Mouse (Mus musculus): ENCODE measurements around the gene Donson. TPM values are rescaled to one million over a fixed set of nuclear protein-coding genes. Genes with fewer than 3 reads are reported as not detected.

Gene Donson
- total and polyA plus RNA-seq, 3 experiments, result 2.4 to 4.9 (median 3.9) TPM

GRCm38 (mm10) chr16:91729821-91730441 lies 41.4 kb upstream of the Donson start:
- under 1% methylated on average over 43 of the region's 44 CpGs for WGBS
- Histone ChIP-seq H3K27me3 (ENCODE audit: control insufficient read depth, insufficient read depth, low read length) (no peaks in the 10 kb centered on the region), H3K9ac (ENCODE audit: low read depth, low read length) (peak overlapping the region; percentile 92), H3K4me1 (ENCODE audit: control insufficient read depth, insufficient read depth, low read length) (peaks cover 10% of the 10 kb centered on the region), H3K79me2 (replicated peaks; ENCODE audit: control insufficient read depth, insufficient read depth, low read length) (peaks cover 5% of the 10 kb centered on the region), H3K27ac (peak overlapping the region; percentile 83), H3K36me3 (ENCODE audit: control insufficient read depth, insufficient read depth, low read length) (no peaks in the 10 kb centered on the region), H3K4me3 (peak overlapping the region; percentile 81)
- peak; percentile 64 to 75 for DNase-seq
- intact Hi-C loops (cut with DNase I), result loop anchor here (2.0 to 5.0 kb wide), 5 partner anchors 41 to 572 kb away; partner anchors contain the start of genes Donson and Smim11
- TF ChIP-seq CTCF (IDR thresholded peaks at IDR 0.05) (peak; percentile 20), EP300 (IDR thresholded peaks at IDR 0.05; ENCODE audit: insufficient read depth, low read depth, low read length) (no peak), POLR2A (IDR thresholded peaks at IDR 0.05; ENCODE audit: insufficient read depth, low read depth, low read length) (no peak)

GRCm38 (mm10) chr16:91729066-91729482 lies 40.5 kb upstream of the Donson start, which contains the start of gene Itsn1:
Gene Itsn1 (plus strand): TSS chr16:91729281.
- H3K79me2 ChIP-seq (replicated peaks; ENCODE audit: control insufficient read depth, insufficient read depth, low read length), result peaks cover 5% of the 10 kb centered on the region
- 1% methylated on average over 26 of the region's 33 CpGs for WGBS
- H3K9ac ChIP-seq (ENCODE audit: low read depth, low read length), result peak within 1 kb of the TSS; percentile 92
- DNase-seq, result peak; percentile 98
- intact Hi-C loops (cut with DNase I), result loop anchor here (2.0 to 5.0 kb wide), 3 partner anchors 40 to 573 kb away; partner anchors contain the start of genes Donson and Smim11
- no peaks in the 10 kb centered on the region for H3K27me3 ChIP-seq (ENCODE audit: control insufficient read depth, insufficient read depth, low read length)
- no peaks in the 10 kb centered on the region for H3K36me3 ChIP-seq (ENCODE audit: control insufficient read depth, insufficient read depth, low read length)
- H3K4me1 ChIP-seq (ENCODE audit: control insufficient read depth, insufficient read depth, low read length), result peaks cover 6% of the 10 kb centered on the region; the same call in 1 of the 2 replicates
- H3K4me3 ChIP-seq, result peak within 1 kb of the TSS; percentile 81
- H3K27ac ChIP-seq, result peak within 1 kb of the TSS; percentile 83
- no peak for TF ChIP-seq EP300 (IDR thresholded peaks at IDR 0.05; ENCODE audit: insufficient read depth, low read depth, low read length)
- 0 out of 2 replicates have a peak, but pooled peaks have one; percentile 9 for TF ChIP-seq CTCF (IDR thresholded peaks at IDR 0.05)
- TF ChIP-seq POLR2A (IDR thresholded peaks at IDR 0.05; ENCODE audit: insufficient read depth, low read depth, low read length), result peak; percentile 87

- Histone ChIP-seq H3K27me3 (ENCODE audit: control insufficient read depth, insufficient read depth, low read length) (no peaks in the 10 kb centered on the region), H3K36me3 (ENCODE audit: control insufficient read depth, insufficient read depth, low read length) (no peaks in the 10 kb centered on the region), H3K9ac (ENCODE audit: low read depth, low read length) (peak within 1 kb of the TSS; percentile 92), H3K27ac (peak within 1 kb of the TSS; percentile 83), H3K4me1 (ENCODE audit: control insufficient read depth, insufficient read depth, low read length) (peaks cover 6% of the 10 kb centered on the region; the same call in 1 of the 2 replicates), H3K79me2 (replicated peaks; ENCODE audit: control insufficient read depth, insufficient read depth, low read length) (peaks cover 5% of the 10 kb centered on the region), H3K4me3 (peak within 1 kb of the TSS; percentile 81)
- DNase-seq, result peak; percentile 98 to 99
- intact Hi-C loops (cut with DNase I), result loop anchor here (2.0 to 5.0 kb wide), 3 partner anchors 40 to 574 kb away; partner anchors contain the start of genes Donson and Smim11
- under 1% methylated on average over 46 of the region's 46 CpGs for WGBS
- peak; percentile 52 for TF ChIP-seq POLR2A (IDR thresholded peaks at IDR 0.05; ENCODE audit: insufficient read depth, low read depth, low read length)
- no peak for TF ChIP-seq CTCF (IDR thresholded peaks at IDR 0.05)
- peak; percentile 78 for TF ChIP-seq EP300 (IDR thresholded peaks at IDR 0.05; ENCODE audit: insufficient read depth, low read depth, low read length)
Observed at GRCm38 (mm10) chr16:91728123-91729065, 39.8 kb upstream of the Donson start, which contains the start of gene Cryzl1. Gene Cryzl1 (minus strand): TSS chr16:91728975.

- Histone ChIP-seq H3K4me3 (no peak overlapping the region), H3K79me2 (replicated peaks; ENCODE audit: control insufficient read depth, insufficient read depth, low read length) (peaks cover 4% of the 10 kb centered on the region), H3K36me3 (ENCODE audit: control insufficient read depth, insufficient read depth, low read length) (no peaks in the 10 kb centered on the region), H3K9ac (ENCODE audit: low read depth, low read length) (no peak overlapping the region), H3K4me1 (ENCODE audit: control insufficient read depth, insufficient read depth, low read length) (peaks cover 5% of the 10 kb centered on the region; the same call in 1 of the 2 replicates), H3K27me3 (ENCODE audit: control insufficient read depth, insufficient read depth, low read length) (no peaks in the 10 kb centered on the region), H3K27ac (no peak overlapping the region; the same call in 1 of the 2 replicates)
- WGBS, result 83% methylated on average over 15 of the region's 15 CpGs
- no peak for TF ChIP-seq EP300 (IDR thresholded peaks at IDR 0.05; ENCODE audit: insufficient read depth, low read depth, low read length)
- no peak for TF ChIP-seq CTCF (IDR thresholded peaks at IDR 0.05)
- TF ChIP-seq POLR2A (IDR thresholded peaks at IDR 0.05; ENCODE audit: insufficient read depth, low read depth, low read length), result no peak
- no peak for DNase-seq
- intact Hi-C loops (cut with DNase I), result loop anchor here (5.0 kb wide), 2 partner anchors 205 to 575 kb away; partner anchors contain the start of gene Smim11
Observed at GRCm38 (mm10) chr16:91727433-91727832, 38.9 kb upstream of the Donson start.

GRCm38 (mm10) chr16:91724247-91724646 lies 35.7 kb upstream of the Donson start:
- Histone ChIP-seq H3K4me1 (ENCODE audit: control insufficient read depth, insufficient read depth, low read length) (peaks cover 1% of the 10 kb centered on the region; the same call in 1 of the 2 replicates), H3K9ac (ENCODE audit: low read depth, low read length) (no peak overlapping the region), H3K36me3 (ENCODE audit: control insufficient read depth, insufficient read depth, low read length) (no peaks in the 10 kb centered on the region), H3K27me3 (ENCODE audit: control insufficient read depth, insufficient read depth, low read length) (no peaks in the 10 kb centered on the region), H3K79me2 (replicated peaks; ENCODE audit: control insufficient read depth, insufficient read depth, low read length) (peaks cover 4% of the 10 kb centered on the region), H3K27ac (no peak overlapping the region), H3K4me3 (no peak overlapping the region)
- intact Hi-C loops (cut with DNase I), result loop anchor here (1.0 to 2.0 kb wide), 2 partner anchors 163 to 194 kb away; no protein-coding TSS in a partner anchor
- DNase-seq, result peak; percentile 60 to 76
- TF ChIP-seq POLR2A (IDR thresholded peaks at IDR 0.05; ENCODE audit: insufficient read depth, low read depth, low read length) (no peak), EP300 (IDR thresholded peaks at IDR 0.05; ENCODE audit: insufficient read depth, low read depth, low read length) (peak; percentile 52; the same call in 1 of the 2 replicates), CTCF (IDR thresholded peaks at IDR 0.05) (peak; percentile 88)
- WGBS, result 37% methylated on average over 3 of the region's 3 CpGs
